Mouse (Mus musculus) CH12.LX (cell line): ENCODE results near the gene Cep70. TPM values are rescaled to one million over a fixed set of nuclear protein-coding genes. Genes with fewer than 3 reads are reported as not detected.

Experiments
- DNase-seq: peaks from one replicate; pipeline ENCODE4 v3.0.0-alpha.2; 2013; ENCODE audit errors: extremely low read depth
- H3K27ac ChIP-seq: 2 replicates; pipeline ENCODE4 v1.5.1; 2012; ENCODE audit warnings: low read depth, mild to moderate bottlenecking, control low read depth, moderate library complexity; ENCODE audit not compliant: insufficient read depth
- H3K27me3 ChIP-seq: replicated peaks from 2 replicates; pipeline ENCODE3; 2012; ENCODE audit warnings: inconsistent platforms
- H3K36me3 ChIP-seq, 2 experiments: replicated peaks in 1 of 2; 2 replicates each; pipeline versions ENCODE3 to v1.6.1; 2012; ENCODE audit warnings: inconsistent platforms in 1 of 2, low read length in 1 of 2, mild to moderate bottlenecking in 1 of 2, mixed read lengths in 1 of 2, moderate library complexity in 1 of 2; ENCODE audit not compliant: control insufficient read depth in 1 of 2, insufficient read depth in 1 of 2
- H3K4me1 ChIP-seq, 2 experiments: 2 replicates each; pipeline ENCODE4 v1.6.1; 2012; ENCODE audit warnings: inconsistent platforms in 1 of 2, moderate library complexity in 1 of 2; ENCODE audit not compliant: insufficient read depth in 2 of 2, control insufficient read depth in 1 of 2
- H3K4me2 ChIP-seq: 2 replicates; pipeline ENCODE4 v1.6.1; 2012; ENCODE audit warnings: low read depth, mild to moderate bottlenecking, control low read depth; ENCODE audit not compliant: poor library complexity, insufficient read depth, severe bottlenecking
- H3K4me3 ChIP-seq, 3 experiments: fragments of 150-350 bp in 1 of 3; sonication (generic) in 1 of 3; replicated peaks in 1 of 3; 2 replicates each; pipeline versions ENCODE3 to v1.5.1; 2011 to 2012; ENCODE audit warnings: low read depth in 2 of 3, low read length in 2 of 3, mild to moderate bottlenecking in 2 of 3, moderate library complexity in 2 of 3, control low read depth in 1 of 3, improper control_type of control experiment in 1 of 3, inconsistent platforms in 1 of 3, mixed read lengths in 1 of 3; ENCODE audit not compliant: poor library complexity in 1 of 3
- H3K79me2 ChIP-seq: replicated peaks from 2 replicates; pipeline ENCODE4 v1.6.1; 2012; ENCODE audit warnings: mild to moderate bottlenecking, moderate library complexity; ENCODE audit not compliant: control insufficient read depth, poor library complexity, insufficient read depth, severe bottlenecking; ENCODE audit errors: extremely low read depth
- H3K9ac ChIP-seq: 2 replicates; pipeline ENCODE4 v1.6.1; 2012; ENCODE audit warnings: low read depth, mild to moderate bottlenecking, control low read depth, moderate library complexity; ENCODE audit not compliant: insufficient read depth
- H3K9me3 ChIP-seq: replicated peaks from 2 replicates; pipeline ENCODE3; 2012; ENCODE audit warnings: low read length, inconsistent platforms, mixed read lengths
- ETS1 ChIP-seq: conservative IDR thresholded peaks from 2 replicates; pipeline ENCODE4 v1.6.1; 2012; ENCODE audit warnings: low read depth, mild to moderate bottlenecking, inconsistent platforms, low read length, improper control_type of control experiment, moderate library complexity
- HCFC1 ChIP-seq: IDR thresholded peaks from 2 replicates; pipeline ENCODE4 v1.6.1; 2012; ENCODE audit warnings: low read depth, mild to moderate bottlenecking, inconsistent platforms, low read length, improper control_type of control experiment
- dilution Hi-C: fragments of 300-500 bp; cut with MboI; formaldehyde crosslinking; loops from 2 replicates; pipeline ENCODE4 v1.14.3; 2020; ENCODE audit warnings: low sequenced_read_pairs; ENCODE audit not compliant: extremely low pct_unique_long_range_greater_than_20kb, extremely low pct_ligation_motif_present
- in situ Hi-C: fragments of 300-500 bp; cut with MboI; formaldehyde crosslinking; loops from 3 replicates; pipeline ENCODE4 v1.14.3; 2019; ENCODE audit warnings: low sequenced_read_pairs, low pct_ligation_motif_present, low pct_unique_long_range_greater_than_20kb, mixed read lengths
- polyA plus RNA-seq: library from polyadenylated mRNA; unstranded; fragments of >175 nt; gene quantifications from 2 replicates; pipeline ENCODE4 v1.2.1, GENCODE M21; 2012; ENCODE audit warnings: low read depth; ENCODE audit not compliant: insufficient read length
- total RNA-seq, 2 experiments: library from RNA; depleted of rRNA; stranded (reverse); fragments of 300-350 nt in 1 of 2; fragments of >200 nt in 1 of 2; gene quantifications; 2 replicates each; pipeline ENCODE4 v1.2.3; 2012 to 2014

The Cep70 gene
- total and polyA plus RNA-seq, 3 experiments, result 9.7 to 22.9 (median 10.2) TPM

- dilution Hi-C loops (no loop called here), in situ Hi-C loops (no loop called here)
- DNase-seq, result no peak
- TF ChIP-seq ETS1, result no peak
- no peak for TF ChIP-seq HCFC1
- TF ChIP-seq, all 38 proteins: peak for 0
- no peak overlapping the region for H3K27ac ChIP-seq
- H3K9me3 ChIP-seq, result no peaks in the 10 kb centered on the region
- no peaks in the 10 kb centered on the region for H3K27me3 ChIP-seq
- no peaks in the 10 kb centered on the region for H3K36me3 ChIP-seq
- H3K4me2 ChIP-seq, result no peak overlapping the region
- H3K79me2 ChIP-seq, result no peaks in the 10 kb centered on the region
- no peak overlapping the region for H3K4me3 ChIP-seq
- H3K9ac ChIP-seq, result no peak overlapping the region
- H3K4me1 ChIP-seq, result no peaks in the 10 kb centered on the region
These were observed 102.2 kb downstream of the Cep70 start for GRCm38 (mm10) chr9:99345351-99345792.

Other genes with a start within 250 kb of the Cep70 start
- gene Gm1123, start 207.7 kb upstream of the Cep70 start, total RNA-seq (2012; rRNA removed), result not detected in 2 replicates
- gene Gm1123, start 207.7 kb upstream of the Cep70 start, total RNA-seq (2014; rRNA removed), result not detected in 2 replicates
- not detected in 2 replicates for gene Gm1123, start 207.7 kb upstream of the Cep70 start, polyA plus RNA-seq
- 1.0 TPM in 2 replicates for gene Pik3cb, start 102.7 kb upstream of the Cep70 start, total RNA-seq (2012; rRNA removed)
- gene Pik3cb, start 102.7 kb upstream of the Cep70 start, total RNA-seq (2014; rRNA removed), result 1.0 and 1.4 TPM in 2 replicates
- 3.1 and 3.2 TPM in 2 replicates for gene Pik3cb, start 102.7 kb upstream of the Cep70 start, polyA plus RNA-seq
- not detected in 2 replicates for gene Faiml, start 6.1 kb upstream of the Cep70 start, total RNA-seq (2012; rRNA removed)
- gene Faiml, start 6.1 kb upstream of the Cep70 start, total RNA-seq (2014; rRNA removed), result not detected in 2 replicates
- gene Faiml, start 6.1 kb upstream of the Cep70 start, polyA plus RNA-seq, result not detected in 2 replicates
- not detected in 2 replicates for gene Esyt3, start 115.2 kb downstream of the Cep70 start, total RNA-seq (2012; rRNA removed)
- gene Esyt3, start 115.2 kb downstream of the Cep70 start, total RNA-seq (2014; rRNA removed), result not detected in 2 replicates
- gene Esyt3, start 115.2 kb downstream of the Cep70 start, polyA plus RNA-seq, result 0.27 TPM in 1 of 2 replicates, not detected in the other
- gene Mras, start 194.0 kb downstream of the Cep70 start, total RNA-seq (2012; rRNA removed), result 0.21 TPM in 1 of 2 replicates, not detected in the other
- gene Mras, start 194.0 kb downstream of the Cep70 start, total RNA-seq (2014; rRNA removed), result not detected in 2 replicates
- gene Mras, start 194.0 kb downstream of the Cep70 start, polyA plus RNA-seq, result not detected in 2 replicates
- not detected in 2 replicates for gene Nme9, start 208.1 kb downstream of the Cep70 start, total RNA-seq (2012; rRNA removed)
- not detected in 2 replicates for gene Nme9, start 208.1 kb downstream of the Cep70 start, total RNA-seq (2014; rRNA removed)
- gene Nme9, start 208.1 kb downstream of the Cep70 start, polyA plus RNA-seq, result not detected in 2 replicates